In genomic region chr5:23672136-23672535, GRCm38 (mm10) we compare ENCODE assay signal across 10 mouse cellular contexts. TPM values are rescaled to one million over a fixed set of nuclear protein-coding genes. Genes with fewer than 3 reads are reported as not detected.
DNase-seq lines count a peak whose midpoint lies in the region; ATAC-seq and TF ChIP-seq lines count a peak whose summit lies in the region.
"Had no signal": no experiment of that assay in that cellular context is flagged by ENCODE, and none has a peak within 500 bp of the region (broad histone marks: within the 10 kb centered on the region; RNA-seq: fewer than 3 reads in every experiment).

No protein-coding gene starts in this region.

- H3K9ac ChIP-seq in liver, adult 2 months (ENCODE audit: low read depth, low read length): no peak overlapping the region
- H3K9ac ChIP-seq in embryonic facial prominence, embryonic 11.5 days (replicated peaks; ENCODE audit: low read length): no peak overlapping the region
- no peak overlapping the region for H3K9ac ChIP-seq in stomach, embryonic 15.5 days
- H3K9ac ChIP-seq in forebrain, embryonic 11.5 days (ENCODE audit: low read length): no peak overlapping the region

- 37% methylated on average over 7 of the region's 7 CpGs for WGBS in liver, adult 2 months
- 48% methylated on average over 7 of the region's 7 CpGs for WGBS in embryonic facial prominence, embryonic 11.5 days
- 48% methylated on average over 7 of the region's 7 CpGs for WGBS in stomach, embryonic 15.5 days
- 67% methylated on average over 7 of the region's 7 CpGs for WGBS in forebrain, embryonic 11.5 days

- no peak for TF ChIP-seq POLR2A in liver, adult 2 months (IDR thresholded peaks at IDR 0.05; ENCODE audit: extremely low read depth, insufficient read depth, low read length)

- no peak overlapping the region for H3K4me3 ChIP-seq in liver, adult 2 months (ENCODE audit: insufficient read depth, low read depth, low read length)
- H3K4me3 ChIP-seq in embryonic facial prominence, embryonic 11.5 days (ENCODE audit: low read depth, low read length): no peak overlapping the region
- no peak overlapping the region for H3K4me3 ChIP-seq in stomach, embryonic 15.5 days (replicated peaks)
- no peak overlapping the region for H3K4me3 ChIP-seq in forebrain, embryonic 11.5 days (ENCODE audit: low read depth, low read length)

- H3K27ac ChIP-seq in liver, adult 2 months (replicated peaks; ENCODE audit: insufficient read depth, low read depth, low read length): no peak overlapping the region
- H3K27ac ChIP-seq in embryonic facial prominence, embryonic 11.5 days (replicated peaks; ENCODE audit: low read depth, low read length): no peak overlapping the region
- no peak overlapping the region for H3K27ac ChIP-seq in stomach, embryonic 15.5 days
- H3K27ac ChIP-seq in forebrain, embryonic 11.5 days (ENCODE audit: low read depth, low read length): no peak overlapping the region

- DNase-seq in liver, adult 2 months (ENCODE audit: extremely low read depth, low read depth, low spot score): peak; percentile 5
- DNase-seq in liver: no peak
- DNase-seq in embryonic facial prominence, embryonic 11.5 days (ENCODE audit: low spot score): peak; percentile 19
- peak; percentile 4 to 21 for DNase-seq in heart, postnatal 14 days
- no peak for DNase-seq in spleen, adult 12 weeks (ENCODE audit: low spot score)
- DNase-seq in forebrain, embryonic 11.5 days (ENCODE audit: low spot score): no peak
- DNase-seq: cerebellum, adult 11-12 months; thymus, postnatal 36 days had no signal

- no peak overlapping the region for H3K4me2 ChIP-seq in embryonic facial prominence, embryonic 11.5 days (ENCODE audit: low read depth, low read length)
- peak overlapping the region; percentile 25; the same call in 1 of the 2 replicates for H3K4me2 ChIP-seq in stomach, embryonic 15.5 days
- H3K4me2 ChIP-seq in forebrain, embryonic 11.5 days (ENCODE audit: low read depth, low read length, severe bottlenecking): no peak overlapping the region

- intact Hi-C loops in heart, postnatal 14 days (cut with DNase I): no loop called here

- H3K36me3 ChIP-seq in liver, adult 2 months (ENCODE audit: control insufficient read depth, insufficient read depth, low read length): no peaks in the 10 kb centered on the region
- no peaks in the 10 kb centered on the region for H3K36me3 ChIP-seq in embryonic facial prominence, embryonic 11.5 days (replicated peaks; ENCODE audit: control insufficient read depth, insufficient read depth, low read depth, low read length)
- no peaks in the 10 kb centered on the region for H3K36me3 ChIP-seq in stomach, embryonic 15.5 days
- no peaks in the 10 kb centered on the region for H3K36me3 ChIP-seq in forebrain, embryonic 11.5 days (ENCODE audit: control insufficient read depth, insufficient read depth, low read length)

- H3K9me3 ChIP-seq in embryonic facial prominence, embryonic 11.5 days (replicated peaks; ENCODE audit: control insufficient read depth, low read length): no peaks in the 10 kb centered on the region
- no peaks in the 10 kb centered on the region for H3K9me3 ChIP-seq in stomach, embryonic 15.5 days
- H3K9me3 ChIP-seq in forebrain, embryonic 11.5 days (ENCODE audit: control insufficient read depth, low read length): no peaks in the 10 kb centered on the region

- no peak for TF ChIP-seq CTCF in liver, adult 2 months (IDR thresholded peaks at IDR 0.05; ENCODE audit: low read depth, low read length)

- H3K4me1 ChIP-seq in liver, adult 2 months (ENCODE audit: control insufficient read depth, insufficient read depth, low read length): no peaks in the 10 kb centered on the region; the same call in 1 of the 2 replicates
- H3K4me1 ChIP-seq in embryonic facial prominence, embryonic 11.5 days (ENCODE audit: control insufficient read depth, insufficient read depth, low read length): no peaks in the 10 kb centered on the region
- 0 out of 2 replicates have a peak, but pooled peaks cover 3% of the 10 kb centered on the region for H3K4me1 ChIP-seq in stomach, embryonic 15.5 days
- H3K4me1 ChIP-seq in forebrain, embryonic 11.5 days (replicated peaks; ENCODE audit: control insufficient read depth, insufficient read depth, low read length): peaks cover 4% of the 10 kb centered on the region; the same call in 1 of the 2 replicates

- H3K79me2 ChIP-seq in liver, adult 2 months (ENCODE audit: control insufficient read depth, insufficient read depth, low read length): no peaks in the 10 kb centered on the region

- no peak for ATAC-seq in embryonic facial prominence, embryonic 11.5 days (replicated peaks; ENCODE audit: insufficient number of reproducible peaks, low FRiP score, low TSS enrichment, low read depth)
- ATAC-seq in stomach, embryonic 15.5 days (ENCODE audit: insufficient read depth, low FRiP score, low read depth): no peak
- ATAC-seq in forebrain, embryonic 11.5 days (replicated peaks; ENCODE audit: low FRiP score): no peak
- ATAC-seq: Patski had no signal

- H3K27me3 ChIP-seq in liver, adult 2 months (ENCODE audit: control insufficient read depth, insufficient read depth, low read length): 0 out of 2 replicates have a peak, but pooled peaks cover 2% of the 10 kb centered on the region
- no peaks in the 10 kb centered on the region for H3K27me3 ChIP-seq in embryonic facial prominence, embryonic 11.5 days (ENCODE audit: control insufficient read depth, insufficient read depth, low read length)
- H3K27me3 ChIP-seq in stomach, embryonic 15.5 days (replicated peaks): no peaks in the 10 kb centered on the region
- H3K27me3 ChIP-seq in forebrain, embryonic 11.5 days (ENCODE audit: control insufficient read depth, insufficient read depth, low read length): no peaks in the 10 kb centered on the region
- H3K27me3 ChIP-seq: Patski had no signal

RNA-seq across cellular contexts. Expression of gene Srpk2, which starts 12.3 kb away (rescaled TPM):
- 14.5 and 15.2 TPM in 2 replicates for total RNA-seq in liver, adult 2 months (2014; rRNA removed)
- 2.1 and 2.9 TPM in 2 replicates for polyA plus RNA-seq in liver, adult 2 months (2012; rRNA removed)
- polyA plus RNA-seq in embryonic facial prominence, embryonic 11.5 days (2014; fragmentation: Nextera tagmentation; extraction: Ambion mirVana): 53.9 and 54.6 TPM in 2 replicates
- total RNA-seq in heart, postnatal 14 days (2021): 10 to 100 TPM; 40.7 to 44.6 TPM
- 40.3 and 41.1 TPM in 2 replicates for polyA plus RNA-seq in stomach, embryonic 15.5 days (2015; fragmentation: Nextera tagmentation; extraction: Ambion mirVana)
- polyA plus RNA-seq in forebrain, embryonic 11.5 days (2014; fragmentation: Nextera tagmentation; extraction: Ambion mirVana): 60.0 and 61.1 TPM in 2 replicates

Comparison
In these comparisons a context has a peak if more than half of its experiments do, and no peak if none do; other contexts are left out.
1. DNase-seq: peak in liver, adult 2 months (single experiment), embryonic facial prominence, embryonic 11.5 days (single experiment) and heart, postnatal 14 days (2 of 2); none in liver (single experiment), spleen, adult 12 weeks (single experiment) and forebrain, embryonic 11.5 days (single experiment).
2. RNA of gene Srpk2, which starts 12.3 kb away (polyA plus RNA-seq): 60.0 to 61.1 TPM in forebrain, embryonic 11.5 days, 53.9 to 54.6 TPM in embryonic facial prominence, embryonic 11.5 days and 40.3 to 41.1 TPM in stomach, embryonic 15.5 days; 2.1 to 2.9 TPM in liver, adult 2 months; every median in the first group is over 10 times any median in the second.